Mouse (Mus musculus) layer of hippocampus, adult 8-10 months (tissue): ENCODE data around the gene Cep135. TPM values are rescaled to one million over a fixed set of nuclear protein-coding genes. Genes with fewer than 3 reads are reported as not detected.

Source experiments
- DNase-seq, 2 experiments: peaks; one replicate each; pipeline ENCODE4 v3.0.0; 2022; ENCODE audit warnings: low spot score in 2 of 2
- total RNA-seq, 4 experiments: library from RNA; stranded (reverse); gene quantifications; 2 replicates each; pipeline ENCODE4 v1.2.4; 2022

The Cep135 gene
- total RNA-seq, 4 experiments from 2014 or later = 7.2 to 8.0 (median 7.6) TPM

- DNase-seq = no peak
Observed at GRCm38 (mm10) chr5:76683455-76683854, 95.0 kb downstream of the Cep135 start.

- DNase-seq = no peak
Observed at GRCm38 (mm10) chr5:76684658-76685605, 96.4 kb downstream of the Cep135 start.

- DNase-seq = no peak
Observed at GRCm38 (mm10) chr5:76687961-76688600, 99.6 kb downstream of the Cep135 start.

GRCm38 (mm10) chr5:76688643-76689042, 100.1 kb downstream of the Cep135 start:
- DNase-seq = no peak

- no peak for DNase-seq
Observed at GRCm38 (mm10) chr5:76690177-76690593, 101.7 kb downstream of the Cep135 start.

GRCm38 (mm10) chr5:76691251-76691650, 102.8 kb downstream of the Cep135 start:
- DNase-seq = no peak

GRCm38 (mm10) chr5:76691706-76692424, 103.4 kb downstream of the Cep135 start:
- no peak for DNase-seq

Other genes starting within 250 kb of the Cep135 start
- gene Nmu, start 224.9 kb upstream of the Cep135 start, total RNA-seq = not detected
- not detected for gene Gm7271, start 104.7 kb upstream of the Cep135 start, total RNA-seq
- 10 to 100 TPM; 52.0 to 68.2 (median 61.9) TPM for gene Exoc1, start 59.4 kb upstream of the Cep135 start, total RNA-seq
- gene C530008M17Rik, start 67.8 kb downstream of the Cep135 start, total RNA-seq = 10 to 100 TPM; 75.9 to 99.3 (median 89.4) TPM